Mouse (Mus musculus): ENCODE measurements around the gene Copb1. TPM values are rescaled to one million over a fixed set of nuclear protein-coding genes. Genes with fewer than 3 reads are reported as not detected.

The Copb1 gene
- 93.9 and 98.6 TPM in 2 replicates for polyA plus RNA-seq (2016; fragmentation: Nextera tagmentation; extraction: Ambion mirVana)

GRCm38 (mm10) chr7:114253885-114254833 is at the start of gene Copb1:
Gene Copb1, minus strand, starts transcription at chr7:114254711.
- H3K4me1 ChIP-seq: no peaks in the 10 kb centered on the region
- peaks cover 37% of the 10 kb centered on the region for H3K36me3 ChIP-seq
- WGBS: 3% methylated on average over 73 of the region's 75 CpGs
- H3K4me3 ChIP-seq: peak within 1 kb of the TSS; percentile 100
- DNase-seq (ENCODE audit: low spot score): peak; percentile 97
- peak within 1 kb of the TSS; percentile 100 for H3K27ac ChIP-seq
- H3K9me3 ChIP-seq: no peaks in the 10 kb centered on the region
- no peaks in the 10 kb centered on the region for H3K27me3 ChIP-seq (ENCODE audit: insufficient read depth, poor library complexity, severe bottlenecking)

- Histone ChIP-seq H3K9me3 (no peaks in the 10 kb centered on the region), H3K27me3 (ENCODE audit: insufficient read depth, poor library complexity, severe bottlenecking) (no peaks in the 10 kb centered on the region), H3K36me3 (no peaks in the 10 kb centered on the region), H3K27ac (no peak overlapping the region), H3K4me1 (no peaks in the 10 kb centered on the region), H3K4me3 (no peak overlapping the region)
- DNase-seq (ENCODE audit: low spot score): no peak
- WGBS: 41% methylated on average over 4 of the region's 4 CpGs
Observed at GRCm38 (mm10) chr7:114301293-114301782, 46.8 kb upstream of the Copb1 start.

- no peak overlapping the region for H3K4me3 ChIP-seq
- no peak for DNase-seq (ENCODE audit: low spot score)
- no peaks in the 10 kb centered on the region for H3K36me3 ChIP-seq
- 78% methylated on average over 2 of the region's 2 CpGs for WGBS
- no peaks in the 10 kb centered on the region for H3K27me3 ChIP-seq (ENCODE audit: insufficient read depth, poor library complexity, severe bottlenecking)
- no peak overlapping the region for H3K27ac ChIP-seq
- H3K4me1 ChIP-seq: no peaks in the 10 kb centered on the region
- no peaks in the 10 kb centered on the region for H3K9me3 ChIP-seq
Observed at GRCm38 (mm10) chr7:114300782-114301181, 46.3 kb upstream of the Copb1 start.

GRCm38 (mm10) chr7:114299247-114299646 is 44.7 kb upstream of the Copb1 start:
- Histone ChIP-seq H3K27ac (no peak overlapping the region), H3K36me3 (no peaks in the 10 kb centered on the region), H3K4me1 (no peaks in the 10 kb centered on the region), H3K9me3 (no peaks in the 10 kb centered on the region), H3K4me3 (no peak overlapping the region), H3K27me3 (ENCODE audit: insufficient read depth, poor library complexity, severe bottlenecking) (no peaks in the 10 kb centered on the region)
- 56% methylated on average over 4 of the region's 4 CpGs for WGBS
- DNase-seq (ENCODE audit: low spot score): no peak

GRCm38 (mm10) chr7:114294698-114295097 is 40.2 kb upstream of the Copb1 start:
- Histone ChIP-seq H3K9me3 (no peaks in the 10 kb centered on the region), H3K4me3 (no peak overlapping the region), H3K27me3 (ENCODE audit: insufficient read depth, poor library complexity, severe bottlenecking) (no peaks in the 10 kb centered on the region), H3K36me3 (no peaks in the 10 kb centered on the region), H3K27ac (no peak overlapping the region), H3K4me1 (peaks cover 14% of the 10 kb centered on the region)
- DNase-seq (ENCODE audit: low spot score): no peak
- WGBS: 77% methylated on average over 5 of the region's 5 CpGs

- Histone ChIP-seq H3K36me3 (no peaks in the 10 kb centered on the region), H3K4me3 (no peak overlapping the region), H3K9me3 (no peaks in the 10 kb centered on the region), H3K4me1 (peaks cover 14% of the 10 kb centered on the region), H3K27ac (no peak overlapping the region), H3K27me3 (ENCODE audit: insufficient read depth, poor library complexity, severe bottlenecking) (no peaks in the 10 kb centered on the region)
- WGBS: 71% methylated on average over 5 of the region's 5 CpGs
- no peak for DNase-seq (ENCODE audit: low spot score)
Observed at GRCm38 (mm10) chr7:114293903-114294302, 39.4 kb upstream of the Copb1 start.

GRCm38 (mm10) chr7:114292501-114292971 is 38.0 kb upstream of the Copb1 start:
- peak overlapping the region; percentile 72 for H3K27ac ChIP-seq
- no peak for DNase-seq (ENCODE audit: low spot score)

GRCm38 (mm10) chr7:114291461-114292335 is 37.2 kb upstream of the Copb1 start:
- H3K9me3 ChIP-seq: no peaks in the 10 kb centered on the region
- peaks cover 14% of the 10 kb centered on the region for H3K4me1 ChIP-seq
- no peaks in the 10 kb centered on the region for H3K36me3 ChIP-seq
- H3K4me3 ChIP-seq: no peak overlapping the region
- DNase-seq (ENCODE audit: low spot score): no peak
- 41% methylated on average over 15 of the region's 15 CpGs for WGBS
- H3K27me3 ChIP-seq (ENCODE audit: insufficient read depth, poor library complexity, severe bottlenecking): no peaks in the 10 kb centered on the region
- peak overlapping the region; percentile 23; the same call in 1 of the 2 replicates for H3K27ac ChIP-seq

More at GRCm38 (mm10) chr7:114292501-114292971, 38.0 kb upstream of the Copb1 start:
- WGBS: 10% methylated on average over 12 of the region's 12 CpGs
- no peaks in the 10 kb centered on the region for H3K9me3 ChIP-seq
- H3K4me1 ChIP-seq: peaks cover 14% of the 10 kb centered on the region
- peak overlapping the region; percentile 40 for H3K4me3 ChIP-seq
- H3K27me3 ChIP-seq (ENCODE audit: insufficient read depth, poor library complexity, severe bottlenecking): no peaks in the 10 kb centered on the region
- no peaks in the 10 kb centered on the region for H3K36me3 ChIP-seq

- Histone ChIP-seq H3K4me3 (no peak overlapping the region), H3K27me3 (ENCODE audit: insufficient read depth, poor library complexity, severe bottlenecking) (no peaks in the 10 kb centered on the region), H3K4me1 (peaks cover 14% of the 10 kb centered on the region), H3K9me3 (no peaks in the 10 kb centered on the region), H3K36me3 (no peaks in the 10 kb centered on the region), H3K27ac (no peak overlapping the region)
- 66% methylated on average over 5 of the region's 5 CpGs for WGBS
- no peak for DNase-seq (ENCODE audit: low spot score)
Observed at GRCm38 (mm10) chr7:114290078-114290506, 35.6 kb upstream of the Copb1 start.

- no peak overlapping the region for H3K4me3 ChIP-seq
- 87% methylated on average over 14 of the region's 14 CpGs for WGBS
- peaks cover 4% of the 10 kb centered on the region; the same call in 1 of the 2 replicates for H3K4me1 ChIP-seq
- no peak overlapping the region for H3K27ac ChIP-seq
- DNase-seq (ENCODE audit: low spot score): no peak
- no peaks in the 10 kb centered on the region for H3K9me3 ChIP-seq
- H3K36me3 ChIP-seq: no peaks in the 10 kb centered on the region
- H3K27me3 ChIP-seq (ENCODE audit: insufficient read depth, poor library complexity, severe bottlenecking): no peaks in the 10 kb centered on the region
Observed at GRCm38 (mm10) chr7:114284296-114284910, 29.9 kb upstream of the Copb1 start.

- Histone ChIP-seq H3K36me3 (no peaks in the 10 kb centered on the region), H3K9me3 (no peaks in the 10 kb centered on the region), H3K27ac (no peak overlapping the region), H3K4me3 (no peak overlapping the region), H3K4me1 (peaks cover 4% of the 10 kb centered on the region; the same call in 1 of the 2 replicates), H3K27me3 (ENCODE audit: insufficient read depth, poor library complexity, severe bottlenecking) (no peaks in the 10 kb centered on the region)
- no peak for DNase-seq (ENCODE audit: low spot score)
- WGBS: 71% methylated on average over 9 of the region's 9 CpGs
Observed at GRCm38 (mm10) chr7:114283006-114283405, 28.5 kb upstream of the Copb1 start.

- WGBS: 58% methylated on average over 3 of the region's 3 CpGs
- Histone ChIP-seq H3K9me3 (no peaks in the 10 kb centered on the region), H3K4me3 (no peak overlapping the region), H3K36me3 (no peaks in the 10 kb centered on the region), H3K4me1 (peaks cover 4% of the 10 kb centered on the region; the same call in 1 of the 2 replicates), H3K27me3 (ENCODE audit: insufficient read depth, poor library complexity, severe bottlenecking) (no peaks in the 10 kb centered on the region), H3K27ac (no peak overlapping the region)
- DNase-seq (ENCODE audit: low spot score): no peak
Observed at GRCm38 (mm10) chr7:114281671-114282070, 27.2 kb upstream of the Copb1 start.
